In the genomic region with DNA sequence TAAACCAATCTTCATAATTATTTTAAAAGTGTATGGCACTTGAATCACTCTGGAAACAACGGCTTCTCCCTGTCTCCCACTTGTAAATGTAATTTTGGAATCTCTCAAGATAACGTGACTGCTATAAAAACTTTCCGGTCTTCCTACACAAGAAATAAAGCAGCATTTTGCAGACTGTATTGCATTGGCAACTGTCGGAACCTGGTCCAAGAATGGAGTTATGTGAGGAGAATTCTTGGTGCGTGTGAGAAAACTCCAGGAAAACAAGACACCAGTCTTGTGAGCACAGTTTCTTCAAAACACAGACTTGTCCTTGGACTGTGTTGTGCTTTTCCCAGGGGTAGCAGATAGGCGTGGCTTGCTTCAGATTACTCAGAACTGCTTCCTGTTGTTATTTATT, we compare ENCODE assay signal across 15 mouse cellular contexts.
A peak's percentile ranks its signal among the peaks of the same experiment; 100 is the strongest.
DNase-seq lines count a peak whose midpoint lies in the region.
"Had no signal": no experiment of that assay in that cellular context is flagged by ENCODE, and none has a peak within 500 bp of the region (broad histone marks: within the 10 kb centered on the region; RNA-seq: fewer than 3 reads in every experiment).

No protein-coding gene starts in this region.

- peak; percentile 39 for DNase-seq in left cerebral cortex, postnatal 14 days (ENCODE audit: low spot score in 2 of 2)
- no peak for DNase-seq in left cerebral cortex, adult 8-10 months (ENCODE audit: low spot score in 2 of 2)
- DNase-seq in right cerebral cortex, adult 18-20 months: peak; percentile 5
- DNase-seq in right cerebral cortex, postnatal 25 days: no peak
- peak; percentile 50 for DNase-seq in brain, adult 2 months (ENCODE audit: low read depth, low spot score)
- DNase-seq in telencephalon, adult 2 months (ENCODE audit: low read depth, low spot score): peak; percentile 41
- DNase-seq in layer of hippocampus, postnatal 36 days: no peak
- DNase-seq: adrenal gland, adult 2 months; adrenal gland, postnatal 10 days; adrenal gland, postnatal 25 days; cerebellum, adult 11-12 months; cerebellum, adult 2 months; cerebellum, adult 9-10 months; cerebellum, postnatal 10 days; cerebellum, postnatal 25 days had no signal

- intact Hi-C loops in left cerebral cortex, postnatal 14 days (cut with DNase I): no loop called here

Comparison
In these comparisons a context has a peak if more than half of its experiments do, and no peak if none do; other contexts are left out.
1. DNase-seq: peak in left cerebral cortex, postnatal 14 days (2 of 2), right cerebral cortex, adult 18-20 months (single experiment), brain, adult 2 months (single experiment) and telencephalon, adult 2 months (single experiment); none in left cerebral cortex, adult 8-10 months (0 of 2), right cerebral cortex, postnatal 25 days (single experiment) and layer of hippocampus, postnatal 36 days (0 of 2).